Mouse (Mus musculus) kidney, postnatal 25 days (tissue): ENCODE measurements at regions not wholly inside any gene's neighbourhood (a gene's known extent, or its start where the extent isn't known, plus 50 kb on each side); places are given as distances from the start of the nearest gene placed in this dataset.
"Not testable (repeated sequence)": the region's sequence is repeated elsewhere in the genome, so short reads cannot be mapped to it uniquely, and the experiment has no call there.

Experiments
- DNase-seq, 2 experiments: peaks; one replicate each; pipeline ENCODE4 v3.0.0; 2021; ENCODE audit warnings: mixed read lengths in 2 of 2

DNA sequence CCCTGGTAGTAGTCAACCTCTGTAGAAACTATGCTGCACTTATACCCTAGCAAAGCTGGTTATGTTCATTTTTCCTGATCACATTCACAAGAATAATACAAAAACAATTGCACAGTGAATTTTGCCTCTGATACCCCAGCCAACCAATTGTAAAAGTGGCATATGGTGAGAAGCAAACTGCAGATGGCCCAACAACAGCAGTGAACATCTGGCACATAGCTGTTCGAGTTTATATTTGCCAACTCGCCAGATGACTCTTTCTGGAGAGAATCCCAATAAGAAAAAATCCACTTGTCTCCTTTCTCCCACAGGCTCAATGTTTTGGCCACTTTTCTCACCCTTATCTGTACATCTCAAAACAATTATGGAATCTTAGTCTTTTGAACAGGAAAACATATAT, 196.5 kb upstream of the Grik2 start:
- no peak for DNase-seq

DNA sequence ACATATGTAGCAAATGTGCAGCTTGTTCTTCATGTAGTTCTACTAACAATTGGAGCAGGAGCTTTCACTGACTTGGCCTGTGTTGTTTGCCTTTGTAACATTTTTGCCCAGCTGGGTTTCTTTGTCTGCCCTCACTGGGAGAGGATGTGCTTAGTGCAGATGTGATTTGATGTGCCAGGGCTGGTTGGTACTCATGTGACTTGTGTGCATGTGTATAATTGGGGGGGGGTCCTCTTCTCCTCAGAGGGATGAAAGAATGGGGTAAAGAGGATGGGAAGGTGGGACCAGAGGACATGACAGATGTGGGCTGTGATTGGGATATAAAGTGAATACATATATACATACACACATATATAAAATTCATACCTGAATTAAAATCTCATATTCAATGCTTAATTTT, 163.9 kb upstream of the Grik2 start:
- no peak for DNase-seq

- DNase-seq = not testable (repeated sequence)
Measured at GRCm38 (mm10) chr10:49937305-49937704, 148.7 kb upstream of the Grik2 start.

GRCm38 (mm10) chr10:49909206-49909605, 120.6 kb upstream of the Grik2 start:
- DNase-seq = not testable (repeated sequence)

DNA sequence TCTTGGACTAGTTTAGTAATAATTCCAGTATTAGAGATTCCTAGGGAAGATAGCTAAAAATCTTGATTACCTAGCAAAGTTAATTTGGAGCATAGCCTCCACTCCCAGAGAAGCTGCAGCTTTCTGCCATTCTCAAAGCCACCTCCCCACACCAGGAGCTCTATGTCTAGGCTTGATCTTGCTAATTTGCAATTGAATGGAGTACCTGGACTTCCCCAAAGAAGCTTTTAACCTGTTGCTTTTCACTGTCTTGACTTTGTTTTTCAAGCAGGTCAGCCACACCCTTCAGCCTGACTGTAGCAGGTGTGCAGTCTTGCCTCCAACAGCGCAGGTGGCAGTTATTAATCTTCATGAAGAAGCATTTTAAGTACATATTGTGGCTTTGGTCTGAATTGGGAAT, 119.6 kb upstream of the Grik2 start:
- DNase-seq = peak in 1 of 2 experiments; percentile 27

DNA sequence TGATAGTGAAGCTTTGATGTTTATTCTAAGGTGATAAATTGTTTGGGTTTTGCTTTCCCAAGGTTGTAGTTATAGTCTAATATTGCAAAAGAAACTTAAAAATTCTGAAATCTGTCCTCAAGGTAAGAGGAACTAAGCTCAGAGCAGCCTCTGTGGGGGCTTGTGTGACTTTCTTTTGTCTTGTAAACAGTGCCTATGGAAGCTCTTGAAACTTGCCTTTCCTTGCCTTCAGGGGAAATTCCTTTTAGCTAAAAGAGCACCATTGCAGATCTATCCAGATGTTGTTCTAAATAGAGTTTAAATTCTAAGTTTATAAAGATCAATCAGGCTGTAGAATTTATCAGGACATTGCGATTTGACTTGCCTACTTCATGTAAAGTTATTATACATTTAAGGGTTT, 116.1 kb upstream of the Grik2 start:
- not testable (repeated sequence) for DNase-seq

DNA sequence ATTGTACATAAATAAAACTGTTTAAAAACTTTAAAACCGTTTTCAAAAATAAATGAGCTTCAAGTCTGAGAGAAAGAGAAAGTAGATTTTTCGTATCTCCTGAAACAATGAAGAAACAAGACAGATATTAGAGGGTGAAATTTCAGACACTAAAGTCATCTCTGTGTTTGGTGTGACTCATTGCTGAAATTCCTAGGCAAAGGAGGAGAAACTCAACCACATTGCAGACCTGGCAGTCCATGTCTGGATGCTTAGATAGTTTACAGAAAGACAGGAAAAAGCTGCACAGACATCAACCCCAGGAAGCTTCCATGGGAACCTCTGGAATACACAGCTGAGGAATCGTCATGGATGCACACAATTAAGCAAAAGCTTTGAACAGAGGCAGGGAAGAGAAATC, 106.9 kb upstream of the Grik2 start:
- no peak for DNase-seq

- DNase-seq = no peak
Measured at GRCm38 (mm10) chr10:49884106-49884505, 95.5 kb upstream of the Grik2 start.

DNA sequence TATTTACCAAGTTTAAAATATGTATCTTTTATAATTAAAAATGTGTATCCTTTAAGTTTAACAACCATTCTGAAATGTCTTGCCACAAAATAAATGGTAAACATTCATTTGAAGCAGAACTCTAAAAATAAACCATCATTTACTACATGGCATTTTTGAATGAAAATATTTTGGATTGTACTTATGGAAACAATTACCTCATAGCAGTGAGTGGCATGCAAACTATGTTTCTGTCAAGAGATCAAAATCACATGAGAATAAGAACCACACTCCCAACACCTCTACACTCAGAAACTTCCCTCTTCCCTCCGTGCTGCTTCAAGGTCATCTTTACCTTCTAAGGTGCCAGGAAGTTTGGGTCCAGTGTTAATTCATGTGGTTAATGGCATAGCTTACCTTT, 94.9 kb upstream of the Grik2 start:
- no peak for DNase-seq

GRCm38 (mm10) chr10:49863800-49864199, 75.2 kb upstream of the Grik2 start:
- DNase-seq = no peak

DNA sequence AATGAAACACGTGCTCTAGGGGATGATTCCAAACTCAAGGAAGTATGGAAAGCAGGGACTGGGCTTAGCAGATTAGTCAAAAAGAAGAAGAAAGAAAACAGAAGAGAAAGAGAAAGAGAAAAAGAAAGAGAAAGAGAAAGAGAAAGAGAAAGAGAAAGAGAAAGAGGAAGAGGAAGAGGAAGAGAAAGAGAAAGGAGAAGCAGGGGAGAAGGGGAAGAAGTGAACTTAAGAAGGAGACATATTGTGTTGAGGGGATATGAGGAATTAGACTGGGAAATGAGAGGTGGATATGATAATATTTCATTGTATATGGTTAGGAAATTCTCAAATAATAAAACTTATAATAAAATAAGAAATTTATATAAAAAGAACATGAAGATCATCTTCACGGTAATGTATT, 59.1 kb upstream of the Grik2 start:
- DNase-seq = no peak

- no peak for DNase-seq
Measured at GRCm38 (mm10) chr10:49844308-49844707, 55.7 kb upstream of the Grik2 start.
